Mouse (Mus musculus): ENCODE results near the gene Foxl1. TPM values are rescaled to one million over a fixed set of nuclear protein-coding genes. Genes with fewer than 3 reads are reported as not detected.
A peak's percentile ranks its signal among the peaks of the same experiment; 100 is the strongest.

The Foxl1 gene
- polyA plus RNA-seq, 1 experiment: not detected

- peaks cover 26% of the 10 kb centered on the region for H3K4me1 ChIP-seq (ENCODE audit: control insufficient read depth, insufficient read depth, low read length)
- peak overlapping the region; percentile 74 for H3K4me3 ChIP-seq (ENCODE audit: control insufficient read depth, low read depth, low read length)
- no peaks in the 10 kb centered on the region for H3K36me3 ChIP-seq (ENCODE audit: control insufficient read depth, insufficient read depth, low read length)
- no peak for TF ChIP-seq POLR2A (IDR thresholded peaks at IDR 0.05; ENCODE audit: control insufficient read depth, low read depth, low read length)
- TF ChIP-seq CTCF (IDR thresholded peaks at IDR 0.05; ENCODE audit: control insufficient read depth, insufficient read depth, insufficient replicate concordance, low read depth, low read length): peak; percentile 21; the same call in 1 of the 2 replicates
- no peak overlapping the region for H3K27ac ChIP-seq (ENCODE audit: control insufficient read depth, insufficient read depth, low read depth, low read length)
- H3K27me3 ChIP-seq (ENCODE audit: control insufficient read depth, insufficient read depth, low read length): no peaks in the 10 kb centered on the region
Observed at GRCm38 (mm10) chr8:121174178-121174577, 46.4 kb downstream of the Foxl1 start.

GRCm38 (mm10) chr8:121174721-121175539 is 47.2 kb downstream of the Foxl1 start:
- Histone ChIP-seq H3K4me1 (ENCODE audit: control insufficient read depth, insufficient read depth, low read length) (peaks cover 26% of the 10 kb centered on the region), H3K27me3 (ENCODE audit: control insufficient read depth, insufficient read depth, low read length) (no peaks in the 10 kb centered on the region), H3K27ac (ENCODE audit: control insufficient read depth, insufficient read depth, low read depth, low read length) (no peak overlapping the region), H3K4me3 (ENCODE audit: control insufficient read depth, low read depth, low read length) (peak overlapping the region; percentile 74), H3K36me3 (ENCODE audit: control insufficient read depth, insufficient read depth, low read length) (no peaks in the 10 kb centered on the region)
- TF ChIP-seq POLR2A (IDR thresholded peaks at IDR 0.05; ENCODE audit: control insufficient read depth, low read depth, low read length) (no peak), CTCF (IDR thresholded peaks at IDR 0.05; ENCODE audit: control insufficient read depth, insufficient read depth, insufficient replicate concordance, low read depth, low read length) (no peak)

DNA sequence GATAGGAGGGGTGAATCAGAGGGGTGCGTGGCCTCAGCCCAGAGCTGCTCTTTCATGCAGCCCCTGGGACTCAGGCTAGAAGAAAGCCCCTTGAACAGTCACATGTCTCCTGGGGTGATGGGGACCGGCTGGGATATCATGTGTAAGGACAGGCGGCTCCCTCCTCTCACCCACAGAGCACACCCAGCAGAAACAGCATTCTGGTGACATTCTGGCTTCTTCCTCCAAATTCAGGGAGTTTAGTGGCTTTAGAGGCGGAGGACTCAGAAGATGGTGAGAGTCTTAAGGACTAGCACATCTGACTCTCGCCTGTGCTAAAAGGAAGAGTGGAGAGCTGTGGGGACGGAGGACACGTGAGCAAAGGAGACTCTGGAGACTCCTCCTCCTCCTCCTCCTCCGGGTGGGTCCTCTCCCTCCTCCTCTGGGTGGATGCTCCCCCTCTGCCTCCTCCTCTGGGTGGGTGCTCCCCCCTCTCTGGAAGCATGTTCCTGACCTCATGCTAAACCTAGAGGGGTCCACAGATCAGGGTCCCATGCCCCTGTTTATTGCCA is 47.9 kb downstream of the Foxl1 start:
- no peaks in the 10 kb centered on the region for H3K36me3 ChIP-seq (ENCODE audit: control insufficient read depth, insufficient read depth, low read length)
- H3K4me1 ChIP-seq (ENCODE audit: control insufficient read depth, insufficient read depth, low read length): peaks cover 19% of the 10 kb centered on the region
- H3K27ac ChIP-seq (ENCODE audit: control insufficient read depth, insufficient read depth, low read depth, low read length): no peak overlapping the region
- H3K4me3 ChIP-seq (ENCODE audit: control insufficient read depth, low read depth, low read length): no peak overlapping the region
- H3K27me3 ChIP-seq (ENCODE audit: control insufficient read depth, insufficient read depth, low read length): no peaks in the 10 kb centered on the region
- TF ChIP-seq POLR2A (IDR thresholded peaks at IDR 0.05; ENCODE audit: control insufficient read depth, low read depth, low read length) (no peak), CTCF (IDR thresholded peaks at IDR 0.05; ENCODE audit: control insufficient read depth, insufficient read depth, insufficient replicate concordance, low read depth, low read length) (no peak)

- H3K4me1 ChIP-seq (ENCODE audit: control insufficient read depth, insufficient read depth, low read length): peaks cover 14% of the 10 kb centered on the region
- TF ChIP-seq POLR2A (IDR thresholded peaks at IDR 0.05; ENCODE audit: control insufficient read depth, low read depth, low read length) (no peak), CTCF (IDR thresholded peaks at IDR 0.05; ENCODE audit: control insufficient read depth, insufficient read depth, insufficient replicate concordance, low read depth, low read length) (no peak)
- no peaks in the 10 kb centered on the region for H3K36me3 ChIP-seq (ENCODE audit: control insufficient read depth, insufficient read depth, low read length)
- no peaks in the 10 kb centered on the region for H3K27me3 ChIP-seq (ENCODE audit: control insufficient read depth, insufficient read depth, low read length)
- H3K4me3 ChIP-seq (ENCODE audit: control insufficient read depth, low read depth, low read length): no peak overlapping the region
- H3K27ac ChIP-seq (ENCODE audit: control insufficient read depth, insufficient read depth, low read depth, low read length): no peak overlapping the region
Observed at GRCm38 (mm10) chr8:121176291-121176690, 48.6 kb downstream of the Foxl1 start.

Other genes with a start within 250 kb of the Foxl1 start
- 0.98 and 1.1 TPM in 2 replicates for gene Foxf1, start 43.6 kb upstream of the Foxl1 start, polyA plus RNA-seq (2012; rRNA removed)
- gene Mthfsd, start 19.5 kb upstream of the Foxl1 start, polyA plus RNA-seq (2012; rRNA removed): 70.3 and 73.6 TPM in 2 replicates
- gene Foxc2, start 11.8 kb upstream of the Foxl1 start, polyA plus RNA-seq (2012; rRNA removed): 0.20 and 0.22 TPM in 2 replicates

Measured in testis, adult 2 months (tissue).